13 mouse cellular contexts compared by ENCODE assay signal in the genomic region with DNA sequence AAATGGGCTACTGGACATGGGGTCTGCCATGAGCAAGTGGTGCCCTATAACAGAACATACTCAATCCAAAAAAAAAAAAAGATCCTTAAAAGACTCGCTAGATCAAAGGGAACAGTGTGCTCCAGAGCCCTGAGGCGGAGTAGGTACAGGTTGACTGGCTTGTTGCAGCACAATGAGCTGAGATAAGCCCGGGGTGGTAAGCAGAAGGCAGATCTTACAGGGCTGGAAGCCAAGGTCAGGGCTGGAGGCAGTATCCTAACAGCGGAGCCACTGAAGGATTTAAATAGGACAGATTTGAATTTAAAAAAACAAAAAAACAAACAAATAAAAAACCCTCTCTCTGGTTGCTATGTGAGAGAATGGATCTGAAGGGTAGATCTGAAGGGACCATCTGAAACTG. TPM values are rescaled to one million over a fixed set of nuclear protein-coding genes. Genes with fewer than 3 reads are reported as not detected.
A peak's percentile ranks its signal among the peaks of the same experiment; 100 is the strongest.
DNase-seq lines count a peak whose midpoint lies in the region; ATAC-seq and TF ChIP-seq lines count a peak whose summit lies in the region.
"Had no signal": no experiment of that assay in that cellular context is flagged by ENCODE, and none has a peak within 500 bp of the region (broad histone marks: within the 10 kb centered on the region; RNA-seq: fewer than 3 reads in every experiment).

No protein-coding gene starts in this region.

- H3K27ac ChIP-seq in lung, postnatal 0 days (ENCODE audit: low read length): peak overlapping the region; percentile 83
- no peak overlapping the region for H3K27ac ChIP-seq in midbrain, embryonic 10.5 days (replicated peaks)
- H3K27ac ChIP-seq: hindbrain, embryonic 14.5 days; limb, embryonic 13.5 days; stomach, embryonic 15.5 days had no signal

- no peak overlapping the region for H3K9ac ChIP-seq in lung, postnatal 0 days (replicated peaks; ENCODE audit: low read depth)
- H3K9ac ChIP-seq: hindbrain, embryonic 14.5 days; limb, embryonic 13.5 days; stomach, embryonic 15.5 days had no signal

- H3K4me2 ChIP-seq in lung, postnatal 0 days (replicated peaks; ENCODE audit: low read depth, low read length): no peak overlapping the region; the same call in 1 of the 2 replicates
- H3K4me2 ChIP-seq: hindbrain, embryonic 14.5 days; limb, embryonic 13.5 days; stomach, embryonic 15.5 days had no signal

- no peak for TF ChIP-seq EP300 in lung, postnatal 0 days (IDR thresholded peaks at IDR 0.05)

- ATAC-seq in lung, postnatal 0 days: peak; percentile 76
- ATAC-seq in erythroid progenitor cell, adult 5-6 weeks (replicated peaks; ENCODE audit: low FRiP score, poor library complexity, severe bottlenecking): no peak

- H3K9me3 ChIP-seq in lung, postnatal 0 days (ENCODE audit: low read length): no peaks in the 10 kb centered on the region
- no peaks in the 10 kb centered on the region for H3K9me3 ChIP-seq in midbrain, embryonic 10.5 days (replicated peaks)
- H3K9me3 ChIP-seq: G1E; limb, embryonic 13.5 days; megakaryocyte, embryonic 14.5 days; stomach, embryonic 15.5 days had no signal

- WGBS in lung, postnatal 0 days: 46% methylated on average over 4 of the region's 4 CpGs
- 79% methylated on average over 4 of the region's 4 CpGs for WGBS in midbrain, embryonic 10.5 days

- H3K36me3 ChIP-seq in lung, postnatal 0 days (ENCODE audit: insufficient read depth, low read length): no peaks in the 10 kb centered on the region
- H3K36me3 ChIP-seq in midbrain, embryonic 10.5 days: no peaks in the 10 kb centered on the region
- H3K36me3 ChIP-seq: G1E; limb, embryonic 13.5 days; stomach, embryonic 15.5 days had no signal

- no peaks in the 10 kb centered on the region for H3K27me3 ChIP-seq in lung, postnatal 0 days (replicated peaks; ENCODE audit: insufficient read depth, low read length)
- H3K27me3 ChIP-seq in midbrain, embryonic 10.5 days (ENCODE audit: low read depth, poor library complexity, severe bottlenecking): no peaks in the 10 kb centered on the region
- H3K27me3 ChIP-seq: limb, embryonic 13.5 days; stomach, embryonic 15.5 days had no signal

- H3K4me1 ChIP-seq in lung, postnatal 0 days (ENCODE audit: insufficient read depth, low read depth, low read length): peaks cover 4% of the 10 kb centered on the region; the same call in 1 of the 2 replicates
- no peaks in the 10 kb centered on the region for H3K4me1 ChIP-seq in midbrain, embryonic 10.5 days
- H3K4me1 ChIP-seq: limb, embryonic 13.5 days had no signal

- DNase-seq in cerebellum, adult 18-20 months: peak; percentile 20 to 22
- no peak for DNase-seq in cerebellum, adult 8-10 months
- peak; percentile 38 for DNase-seq in urinary bladder, postnatal 14 days (ENCODE audit: low spot score)
- DNase-seq in urinary bladder, postnatal 4 days (ENCODE audit: low spot score in 2 of 2): no peak
- DNase-seq in lung, postnatal 0 days (ENCODE audit: low spot score): peak; percentile 62
- DNase-seq in layer of hippocampus, adult 18-20 months (ENCODE audit: low spot score in 2 of 2): no peak
- DNase-seq in midbrain, embryonic 10.5 days (ENCODE audit: low spot score): no peak

- H3K4me3 ChIP-seq in lung, postnatal 0 days (ENCODE audit: low read depth, low read length): no peak overlapping the region
- H3K4me3 ChIP-seq in midbrain, embryonic 10.5 days: no peak overlapping the region
- H3K4me3 ChIP-seq: limb, embryonic 13.5 days; megakaryocyte, embryonic 14.5 days; stomach, embryonic 15.5 days had no signal

- no peak for TF ChIP-seq CTCF in lung, postnatal 0 days (IDR thresholded peaks at IDR 0.05)

RNA-seq across cellular contexts. Expression of a gene that starts 17.8 kb away (rescaled TPM):
- polyA plus RNA-seq in lung, postnatal 0 days (2015; fragmentation: Nextera tagmentation; extraction: Ambion mirVana): 43.3 and 45.3 TPM in 2 replicates
- 10 to 100 TPM; 88.7 to 98.0 TPM for total RNA-seq in layer of hippocampus, adult 18-20 months (2021)
- 19.3 and 23.4 TPM in 2 replicates for total RNA-seq in erythroid progenitor cell, adult 5-6 weeks (2015; ENCODE audit: low replicate concordance)
- total RNA-seq in erythroid progenitor cell, adult 5-6 weeks (2017; ENCODE audit: low replicate concordance): 35.2 and 43.1 TPM in 2 replicates
- 15.8 and 21.9 TPM in 2 replicates for polyA plus RNA-seq in midbrain, embryonic 10.5 days (2016; fragmentation: Nextera tagmentation; extraction: Ambion mirVana)

RNA-seq across cellular contexts. Expression of a gene that starts 58.5 kb away (rescaled TPM):
- polyA plus RNA-seq in lung, postnatal 0 days (2015; fragmentation: Nextera tagmentation; extraction: Ambion mirVana): 27.1 and 30.5 TPM in 2 replicates
- 10 to 100 TPM; 30.0 to 30.2 TPM for total RNA-seq in layer of hippocampus, adult 18-20 months (2021)
- 1.1 and 5.0 TPM in 2 replicates for total RNA-seq in erythroid progenitor cell, adult 5-6 weeks (2015; ENCODE audit: low replicate concordance)
- total RNA-seq in erythroid progenitor cell, adult 5-6 weeks (2017; ENCODE audit: low replicate concordance): 4.0 and 17.5 TPM in 2 replicates
- 30.0 and 30.3 TPM in 2 replicates for polyA plus RNA-seq in midbrain, embryonic 10.5 days (2016; fragmentation: Nextera tagmentation; extraction: Ambion mirVana)

RNA-seq across cellular contexts. Expression of a gene that starts 58.5 kb away (rescaled TPM):
- 36.0 and 41.1 TPM in 2 replicates for polyA plus RNA-seq in lung, postnatal 0 days (2015; fragmentation: Nextera tagmentation; extraction: Ambion mirVana)
- 100 to 1,000 TPM; 112 to 119 TPM for total RNA-seq in layer of hippocampus, adult 18-20 months (2021)
- 60.5 and 85.1 TPM in 2 replicates for total RNA-seq in erythroid progenitor cell, adult 5-6 weeks (2015; ENCODE audit: low replicate concordance)
- total RNA-seq in erythroid progenitor cell, adult 5-6 weeks (2017; ENCODE audit: low replicate concordance): 143 and 182 TPM in 2 replicates
- polyA plus RNA-seq in midbrain, embryonic 10.5 days (2016; fragmentation: Nextera tagmentation; extraction: Ambion mirVana): 89.5 and 102 TPM in 2 replicates

Comparison
In these comparisons a context has a peak if more than half of its experiments do, and no peak if none do; other contexts are left out.
1. DNase-seq: peak in cerebellum, adult 18-20 months (2 of 2), urinary bladder, postnatal 14 days (single experiment) and lung, postnatal 0 days (single experiment); none in cerebellum, adult 8-10 months (single experiment), urinary bladder, postnatal 4 days (0 of 2), layer of hippocampus, adult 18-20 months (0 of 2) and midbrain, embryonic 10.5 days (single experiment).